Mouse (Mus musculus) liver, embryonic 14.5 days (tissue): ENCODE measurements at regions not wholly inside any gene's neighbourhood (a gene's known extent, or its start where the extent isn't known, plus 50 kb on each side); places are given as distances from the start of the nearest gene placed in this dataset.

Experiments used
- CTCF ChIP-seq: IDR thresholded peaks from 2 replicates; pipeline ENCODE4 v1.5.1; 2016; ENCODE audit warnings: antibody characterized with exemption, low read depth, control low read depth
- EP300 ChIP-seq: IDR thresholded peaks from 2 replicates; pipeline ENCODE4 v1.6.1; 2016; ENCODE audit warnings: antibody characterized with exemption, low read depth

GRCm38 (mm10) chr12:97938361-97938760, 320.9 kb downstream of the Galc start:
- TF ChIP-seq CTCF: no peak
- no peak for TF ChIP-seq EP300
